Mouse (Mus musculus): Measurements from ENCODE around the gene Jak1.

GRCm38 (mm10) chr4:101256526-101257210, 8.4 kb downstream of the Jak1 start:
- TF ChIP-seq POLR2A (IDR thresholded peaks at IDR 0.05; ENCODE audit: low read depth, low read length) (no peak), CTCF (conservative IDR thresholded peaks at IDR 0.05; ENCODE audit: insufficient read depth, insufficient read length, low read depth, low read length) (no peak)

Measured in kidney, adult 2 months (tissue).